Mouse (Mus musculus) CH12.LX (cell line): ENCODE results near the gene Podn. TPM values are rescaled to one million over a fixed set of nuclear protein-coding genes. Genes with fewer than 3 reads are reported as not detected.

Experiments
- DNase-seq: peaks from one replicate; pipeline ENCODE4 v3.0.0-alpha.2; 2013; ENCODE audit errors: extremely low read depth
- H3K27ac ChIP-seq: 2 replicates; pipeline ENCODE4 v1.5.1; 2012; ENCODE audit warnings: low read depth, mild to moderate bottlenecking, control low read depth, moderate library complexity; ENCODE audit not compliant: insufficient read depth
- H3K27me3 ChIP-seq: replicated peaks from 2 replicates; pipeline ENCODE3; 2012; ENCODE audit warnings: inconsistent platforms
- H3K36me3 ChIP-seq, 2 experiments: replicated peaks in 1 of 2; 2 replicates each; pipeline versions ENCODE3 to v1.6.1; 2012; ENCODE audit warnings: inconsistent platforms in 1 of 2, low read length in 1 of 2, mild to moderate bottlenecking in 1 of 2, mixed read lengths in 1 of 2, moderate library complexity in 1 of 2; ENCODE audit not compliant: control insufficient read depth in 1 of 2, insufficient read depth in 1 of 2
- H3K4me1 ChIP-seq, 2 experiments: 2 replicates each; pipeline ENCODE4 v1.6.1; 2012; ENCODE audit warnings: inconsistent platforms in 1 of 2, moderate library complexity in 1 of 2; ENCODE audit not compliant: insufficient read depth in 2 of 2, control insufficient read depth in 1 of 2
- H3K4me2 ChIP-seq: 2 replicates; pipeline ENCODE4 v1.6.1; 2012; ENCODE audit warnings: low read depth, mild to moderate bottlenecking, control low read depth; ENCODE audit not compliant: poor library complexity, insufficient read depth, severe bottlenecking
- H3K4me3 ChIP-seq, 3 experiments: fragments of 150-350 bp in 1 of 3; sonication (generic) in 1 of 3; replicated peaks in 1 of 3; 2 replicates each; pipeline versions ENCODE3 to v1.5.1; 2011 to 2012; ENCODE audit warnings: low read depth in 2 of 3, low read length in 2 of 3, mild to moderate bottlenecking in 2 of 3, moderate library complexity in 2 of 3, control low read depth in 1 of 3, improper control_type of control experiment in 1 of 3, inconsistent platforms in 1 of 3, mixed read lengths in 1 of 3; ENCODE audit not compliant: poor library complexity in 1 of 3
- H3K79me2 ChIP-seq: replicated peaks from 2 replicates; pipeline ENCODE4 v1.6.1; 2012; ENCODE audit warnings: mild to moderate bottlenecking, moderate library complexity; ENCODE audit not compliant: control insufficient read depth, poor library complexity, insufficient read depth, severe bottlenecking; ENCODE audit errors: extremely low read depth
- H3K9ac ChIP-seq: 2 replicates; pipeline ENCODE4 v1.6.1; 2012; ENCODE audit warnings: low read depth, mild to moderate bottlenecking, control low read depth, moderate library complexity; ENCODE audit not compliant: insufficient read depth
- H3K9me3 ChIP-seq: replicated peaks from 2 replicates; pipeline ENCODE3; 2012; ENCODE audit warnings: low read length, inconsistent platforms, mixed read lengths
- CHD2 ChIP-seq: IDR thresholded peaks from 2 replicates; pipeline ENCODE4 v1.6.1; 2011; ENCODE audit warnings: low read length, improper control_type of control experiment
- E2F4 ChIP-seq: IDR thresholded peaks from 2 replicates; pipeline ENCODE4 v1.6.1; 2011; ENCODE audit warnings: low read depth, low read length, improper control_type of control experiment; ENCODE audit not compliant: insufficient replicate concordance
- ETS1 ChIP-seq: conservative IDR thresholded peaks from 2 replicates; pipeline ENCODE4 v1.6.1; 2012; ENCODE audit warnings: low read depth, mild to moderate bottlenecking, inconsistent platforms, low read length, improper control_type of control experiment, moderate library complexity
- GABPA ChIP-seq: IDR thresholded peaks from 2 replicates; pipeline ENCODE4 v1.6.1; 2012; ENCODE audit warnings: low read depth, low read length, improper control_type of control experiment, inconsistent platforms; ENCODE audit not compliant: insufficient replicate concordance
- HCFC1 ChIP-seq: IDR thresholded peaks from 2 replicates; pipeline ENCODE4 v1.6.1; 2012; ENCODE audit warnings: low read depth, mild to moderate bottlenecking, inconsistent platforms, low read length, improper control_type of control experiment
- MEF2A ChIP-seq: IDR thresholded peaks from 2 replicates; pipeline ENCODE4 v1.6.1; 2014; ENCODE audit warnings: low read depth, mild to moderate bottlenecking, inconsistent platforms, low read length, improper control_type of control experiment, borderline replicate concordance
- MXI1 ChIP-seq: IDR thresholded peaks from 2 replicates; pipeline ENCODE4 v1.6.1; 2011; ENCODE audit warnings: mild to moderate bottlenecking, low read depth, low read length, improper control_type of control experiment
- NELFE ChIP-seq: IDR thresholded peaks from 2 replicates; pipeline ENCODE4 v1.6.1; 2011; ENCODE audit warnings: low read depth, low read length, improper control_type of control experiment
- NRF1 ChIP-seq: IDR thresholded peaks from 2 replicates; pipeline ENCODE4 v1.6.1; 2014; ENCODE audit warnings: low read depth, mild to moderate bottlenecking, inconsistent platforms, low read length, improper control_type of control experiment, moderate library complexity
- POLR2A ChIP-seq: IDR thresholded peaks from 2 replicates; pipeline ENCODE4 v1.6.1; 2011; ENCODE audit warnings: low read depth, mild to moderate bottlenecking, improper control_type of control experiment, low read length
- RAD21 ChIP-seq: IDR thresholded peaks from 2 replicates; pipeline ENCODE4 v1.6.1; 2011; ENCODE audit warnings: low read depth, mild to moderate bottlenecking, low read length, improper control_type of control experiment, moderate library complexity
- RCOR1 ChIP-seq: conservative IDR thresholded peaks from 2 replicates; pipeline ENCODE4 v1.6.1; 2012; ENCODE audit warnings: low read depth, mild to moderate bottlenecking, inconsistent platforms, low read length, improper control_type of control experiment
- SIN3A ChIP-seq: IDR thresholded peaks from 2 replicates; pipeline ENCODE4 v1.6.1; 2012; ENCODE audit warnings: low read length, improper control_type of control experiment, inconsistent platforms
- TCF12 ChIP-seq: IDR thresholded peaks from 2 replicates; pipeline ENCODE4 v1.6.1; 2014; ENCODE audit warnings: low read depth, mild to moderate bottlenecking, inconsistent platforms, low read length, improper control_type of control experiment
- UBTF ChIP-seq: IDR thresholded peaks from 2 replicates; pipeline ENCODE4 v1.6.1; 2012; ENCODE audit warnings: low read depth, mild to moderate bottlenecking, inconsistent platforms, low read length, improper control_type of control experiment, moderate library complexity
- USF1 ChIP-seq: IDR thresholded peaks from 2 replicates; pipeline ENCODE4 v1.6.1; 2014; ENCODE audit warnings: low read depth, mild to moderate bottlenecking, inconsistent platforms, low read length, improper control_type of control experiment
- USF2 ChIP-seq: conservative IDR thresholded peaks from 2 replicates; pipeline ENCODE4 v1.6.1; 2011; ENCODE audit warnings: low read depth, low read length, improper control_type of control experiment
- ZKSCAN1 ChIP-seq: IDR thresholded peaks from 2 replicates; pipeline ENCODE4 v1.6.1; 2012; ENCODE audit warnings: low read depth, inconsistent platforms, low read length, improper control_type of control experiment, borderline replicate concordance
- ZMIZ1 ChIP-seq: IDR thresholded peaks from 2 replicates; pipeline ENCODE4 v1.6.1; 2012; ENCODE audit warnings: low read depth, mild to moderate bottlenecking, inconsistent platforms, low read length, improper control_type of control experiment
- ZNF384 ChIP-seq: IDR thresholded peaks from 2 replicates; pipeline ENCODE4 v1.6.1; 2012; ENCODE audit warnings: low read depth, low read length, improper control_type of control experiment, inconsistent platforms
- dilution Hi-C: fragments of 300-500 bp; cut with MboI; formaldehyde crosslinking; loops from 2 replicates; pipeline ENCODE4 v1.14.3; 2020; ENCODE audit warnings: low sequenced_read_pairs; ENCODE audit not compliant: extremely low pct_unique_long_range_greater_than_20kb, extremely low pct_ligation_motif_present
- in situ Hi-C: fragments of 300-500 bp; cut with MboI; formaldehyde crosslinking; loops from 3 replicates; pipeline ENCODE4 v1.14.3; 2019; ENCODE audit warnings: low sequenced_read_pairs, low pct_ligation_motif_present, low pct_unique_long_range_greater_than_20kb, mixed read lengths
- polyA plus RNA-seq: library from polyadenylated mRNA; unstranded; fragments of >175 nt; gene quantifications from 2 replicates; pipeline ENCODE4 v1.2.1, GENCODE M21; 2012; ENCODE audit warnings: low read depth; ENCODE audit not compliant: insufficient read length
- total RNA-seq, 2 experiments: library from RNA; depleted of rRNA; stranded (reverse); fragments of 300-350 nt in 1 of 2; fragments of >200 nt in 1 of 2; gene quantifications; 2 replicates each; pipeline ENCODE4 v1.2.3; 2012 to 2014

The Podn gene
- total and polyA plus RNA-seq, 3 experiments = 0.04 TPM; not detected in 2

DNA sequence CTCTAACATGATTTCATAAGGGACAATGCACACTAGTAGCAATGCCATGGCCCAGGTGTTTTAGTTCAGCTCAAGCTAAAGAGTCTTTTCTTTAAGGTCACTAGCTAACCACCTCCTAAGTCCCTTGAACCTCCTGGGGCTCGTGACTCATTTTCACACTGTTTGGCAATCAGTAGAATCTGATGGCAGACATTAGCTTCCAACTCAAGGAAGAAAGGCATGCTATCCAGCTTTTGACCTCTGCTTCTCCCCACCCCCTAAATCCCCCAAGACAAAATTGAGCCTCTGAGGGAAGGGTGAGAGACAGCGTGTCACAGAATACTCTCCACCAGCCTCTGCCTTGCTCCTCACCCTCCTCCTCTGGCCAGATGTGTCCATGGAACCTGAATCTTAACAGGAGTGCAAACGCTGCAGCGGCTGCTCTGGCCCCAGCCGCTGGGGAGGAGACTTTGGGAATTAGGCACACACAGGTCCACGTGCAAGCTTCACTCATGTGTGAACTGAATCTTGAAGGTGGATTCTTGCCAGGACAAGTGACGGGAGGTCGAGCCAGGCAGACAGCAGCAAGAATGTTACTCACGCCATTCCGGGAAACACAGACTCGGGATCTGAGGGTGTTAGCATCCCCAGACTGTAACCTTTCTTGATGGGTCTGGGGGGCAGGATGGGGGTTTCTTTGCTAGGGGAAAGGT is 97.5 kb downstream of the Podn start:
- TF ChIP-seq CHD2 (no peak), NRF1 (no peak), GABPA (no peak), TCF12 (no peak), USF2 (no peak), ZNF384 (no peak), ZMIZ1 (no peak), ZKSCAN1 (no peak), NELFE (no peak), SIN3A (no peak), E2F4 (no peak), POLR2A (no peak), RAD21 (no peak), UBTF (no peak), HCFC1 (no peak), MXI1 (no peak), ETS1 (no peak), MEF2A (no peak), USF1 (no peak), RCOR1 (no peak)
- TF ChIP-seq, all 38 proteins: peak for 0

More for the DNA sequence above, 97.5 kb downstream of the Podn start:
- H3K36me3 ChIP-seq = no peaks in the 10 kb centered on the region
- H3K4me2 ChIP-seq = no peak overlapping the region
- in situ Hi-C loops = no loop called here
- H3K9me3 ChIP-seq = peaks cover 6% of the 10 kb centered on the region
- H3K79me2 ChIP-seq = no peaks in the 10 kb centered on the region
- no peak overlapping the region for H3K9ac ChIP-seq
- no peak for DNase-seq
- no peak overlapping the region for H3K4me3 ChIP-seq
- no peak overlapping the region for H3K27ac ChIP-seq
- peaks cover 3 to 12% of the 10 kb centered on the region in 2 experiments; a peak in 2 of 4 replicates for H3K4me1 ChIP-seq
- H3K27me3 ChIP-seq = peaks cover 21% of the 10 kb centered on the region
- dilution Hi-C loops = no loop called here
